Mouse (Mus musculus): ENCODE results near the gene Hnrnpab. TPM values are rescaled to one million over a fixed set of nuclear protein-coding genes. Genes with fewer than 3 reads are reported as not detected.

Hnrnpab gene
- polyA plus RNA-seq, 1 experiment from 2014 or later = 130 TPM

- H3K36me3 ChIP-seq (ENCODE audit: control insufficient read depth, insufficient read depth) = peaks cover 47% of the 10 kb centered on the region
- H3K4me1 ChIP-seq (ENCODE audit: control insufficient read depth, low read depth, low read length) = peaks cover 16% of the 10 kb centered on the region
These were observed 16.6 kb downstream of the Hnrnpab start for GRCm38 (mm10) chr11:51590002-51590401.

GRCm38 (mm10) chr11:51588833-51589232, 17.8 kb downstream of the Hnrnpab start:
- no peak overlapping the region for H3K4me3 ChIP-seq (ENCODE audit: low read depth, low read length)
- peaks cover 42% of the 10 kb centered on the region for H3K36me3 ChIP-seq (ENCODE audit: control insufficient read depth, insufficient read depth)
- 84% methylated on average over 3 of the region's 3 CpGs for WGBS (ENCODE audit: insufficient replicate concordance)
- H3K27ac ChIP-seq (ENCODE audit: low read length) = no peak overlapping the region
- H3K4me1 ChIP-seq (ENCODE audit: control insufficient read depth, low read depth, low read length) = peaks cover 20% of the 10 kb centered on the region
- no peak overlapping the region for H3K9ac ChIP-seq (ENCODE audit: low read depth, low read length)
- H3K4me2 ChIP-seq (ENCODE audit: low read depth, low read length) = no peak overlapping the region
- no peaks in the 10 kb centered on the region for H3K9me3 ChIP-seq (replicated peaks; ENCODE audit: control insufficient read depth, low read length)
- no peaks in the 10 kb centered on the region for H3K27me3 ChIP-seq (ENCODE audit: control insufficient read depth, insufficient read depth, low read depth, low read length)
- ATAC-seq (ENCODE audit: low read depth) = no peak

More at GRCm38 (mm10) chr11:51590002-51590401, 16.6 kb downstream of the Hnrnpab start:
- H3K4me3 ChIP-seq (ENCODE audit: low read depth, low read length) = no peak overlapping the region
- no peak overlapping the region for H3K4me2 ChIP-seq (ENCODE audit: low read depth, low read length)
- no peak for ATAC-seq (ENCODE audit: low read depth)
- H3K9ac ChIP-seq (ENCODE audit: low read depth, low read length) = no peak overlapping the region
- H3K27ac ChIP-seq (ENCODE audit: low read length) = no peak overlapping the region
- no peaks in the 10 kb centered on the region for H3K9me3 ChIP-seq (replicated peaks; ENCODE audit: control insufficient read depth, low read length)
- no peaks in the 10 kb centered on the region for H3K27me3 ChIP-seq (ENCODE audit: control insufficient read depth, insufficient read depth, low read depth, low read length)

GRCm38 (mm10) chr11:51587059-51587458, 19.6 kb downstream of the Hnrnpab start:
- ATAC-seq (ENCODE audit: low read depth) = no peak

GRCm38 (mm10) chr11:51586411-51586810, 20.2 kb downstream of the Hnrnpab start:
- no peaks in the 10 kb centered on the region for H3K9me3 ChIP-seq (replicated peaks; ENCODE audit: control insufficient read depth, low read length)
- no peak overlapping the region for H3K27ac ChIP-seq (ENCODE audit: low read length)
- 77% methylated on average over 13 of the region's 13 CpGs for WGBS (ENCODE audit: insufficient replicate concordance)
- no peak for ATAC-seq (ENCODE audit: low read depth)
- peaks cover 27% of the 10 kb centered on the region for H3K4me1 ChIP-seq (ENCODE audit: control insufficient read depth, low read depth, low read length)
- H3K9ac ChIP-seq (ENCODE audit: low read depth, low read length) = no peak overlapping the region
- no peak overlapping the region for H3K4me3 ChIP-seq (ENCODE audit: low read depth, low read length)
- peaks cover 24% of the 10 kb centered on the region for H3K36me3 ChIP-seq (ENCODE audit: control insufficient read depth, insufficient read depth)
- H3K27me3 ChIP-seq (ENCODE audit: control insufficient read depth, insufficient read depth, low read depth, low read length) = no peaks in the 10 kb centered on the region
- H3K4me2 ChIP-seq (ENCODE audit: low read depth, low read length) = no peak overlapping the region

More at GRCm38 (mm10) chr11:51587059-51587458, 19.6 kb downstream of the Hnrnpab start:
- Histone ChIP-seq H3K4me3 (ENCODE audit: low read depth, low read length) (no peak overlapping the region), H3K27ac (ENCODE audit: low read length) (no peak overlapping the region), H3K27me3 (ENCODE audit: control insufficient read depth, insufficient read depth, low read depth, low read length) (no peaks in the 10 kb centered on the region), H3K4me2 (ENCODE audit: low read depth, low read length) (no peak overlapping the region), H3K9me3 (replicated peaks; ENCODE audit: control insufficient read depth, low read length) (no peaks in the 10 kb centered on the region), H3K36me3 (ENCODE audit: control insufficient read depth, insufficient read depth) (peaks cover 29% of the 10 kb centered on the region), H3K4me1 (ENCODE audit: control insufficient read depth, low read depth, low read length) (peaks cover 27% of the 10 kb centered on the region), H3K9ac (ENCODE audit: low read depth, low read length) (no peak overlapping the region)
- WGBS (ENCODE audit: insufficient replicate concordance) = 73% methylated on average over 1 of the region's 1 CpGs

- Histone ChIP-seq H3K4me3 (ENCODE audit: low read depth, low read length) (peak overlapping the region; percentile 89), H3K36me3 (ENCODE audit: control insufficient read depth, insufficient read depth) (peaks cover 24% of the 10 kb centered on the region), H3K27ac (ENCODE audit: low read length) (peak overlapping the region; percentile 32; the same call in 1 of the 2 replicates), H3K4me1 (ENCODE audit: control insufficient read depth, low read depth, low read length) (peaks cover 27% of the 10 kb centered on the region), H3K4me2 (ENCODE audit: low read depth, low read length) (peak overlapping the region; percentile 93), H3K27me3 (ENCODE audit: control insufficient read depth, insufficient read depth, low read depth, low read length) (no peaks in the 10 kb centered on the region), H3K9ac (ENCODE audit: low read depth, low read length) (peak overlapping the region; percentile 92), H3K9me3 (replicated peaks; ENCODE audit: control insufficient read depth, low read length) (no peaks in the 10 kb centered on the region)
- no peak for ATAC-seq (ENCODE audit: low read depth)
- 29% methylated on average over 8 of the region's 8 CpGs for WGBS (ENCODE audit: insufficient replicate concordance)
These were observed 20.9 kb downstream of the Hnrnpab start for GRCm38 (mm10) chr11:51585608-51586252.

GRCm38 (mm10) chr11:51584431-51585248, 22.0 kb downstream of the Hnrnpab start, which contains the start of gene Phykpl:
TSS of gene Phykpl (plus strand) at chr11:51584757.
- WGBS (ENCODE audit: insufficient replicate concordance) = under 1% methylated on average over 57 of the region's 59 CpGs
- peak; percentile 91 for ATAC-seq (ENCODE audit: low read depth)
- peak within 1 kb of the TSS; percentile 93 for H3K4me2 ChIP-seq (ENCODE audit: low read depth, low read length)

GRCm38 (mm10) chr11:51584057-51584430, 22.6 kb downstream of the Hnrnpab start:
- H3K9ac ChIP-seq (ENCODE audit: low read depth, low read length) = peak overlapping the region; percentile 74
- peak overlapping the region; percentile 89 for H3K4me3 ChIP-seq (ENCODE audit: low read depth, low read length)
- H3K27me3 ChIP-seq (ENCODE audit: control insufficient read depth, insufficient read depth, low read depth, low read length) = no peaks in the 10 kb centered on the region
- H3K27ac ChIP-seq (ENCODE audit: low read length) = peak overlapping the region; percentile 94
- H3K4me2 ChIP-seq (ENCODE audit: low read depth, low read length) = peak overlapping the region; percentile 93
- 10% methylated on average over 9 of the region's 9 CpGs for WGBS (ENCODE audit: insufficient replicate concordance)
- peaks cover 27% of the 10 kb centered on the region for H3K4me1 ChIP-seq (ENCODE audit: control insufficient read depth, low read depth, low read length)
- ATAC-seq (ENCODE audit: low read depth) = peak; percentile 6
- peaks cover 18% of the 10 kb centered on the region for H3K36me3 ChIP-seq (ENCODE audit: control insufficient read depth, insufficient read depth)
- H3K9me3 ChIP-seq (replicated peaks; ENCODE audit: control insufficient read depth, low read length) = no peaks in the 10 kb centered on the region

More at GRCm38 (mm10) chr11:51584431-51585248, 22.0 kb downstream of the Hnrnpab start, which contains the start of gene Phykpl:
- Histone ChIP-seq H3K9ac (ENCODE audit: low read depth, low read length) (peak within 1 kb of the TSS; percentile 92), H3K27ac (ENCODE audit: low read length) (peak within 1 kb of the TSS; percentile 94), H3K27me3 (ENCODE audit: control insufficient read depth, insufficient read depth, low read depth, low read length) (no peaks in the 10 kb centered on the region), H3K4me1 (ENCODE audit: control insufficient read depth, low read depth, low read length) (peaks cover 27% of the 10 kb centered on the region), H3K4me3 (ENCODE audit: low read depth, low read length) (peak within 1 kb of the TSS; percentile 89), H3K36me3 (ENCODE audit: control insufficient read depth, insufficient read depth) (peaks cover 22% of the 10 kb centered on the region), H3K9me3 (replicated peaks; ENCODE audit: control insufficient read depth, low read length) (no peaks in the 10 kb centered on the region)

- H3K4me2 ChIP-seq (ENCODE audit: low read depth, low read length) = no peak overlapping the region
- ATAC-seq (ENCODE audit: low read depth) = no peak
- no peaks in the 10 kb centered on the region for H3K9me3 ChIP-seq (replicated peaks; ENCODE audit: control insufficient read depth, low read length)
- no peak overlapping the region for H3K4me3 ChIP-seq (ENCODE audit: low read depth, low read length)
- no peak overlapping the region for H3K9ac ChIP-seq (ENCODE audit: low read depth, low read length)
- 22% methylated on average over 8 of the region's 8 CpGs for WGBS (ENCODE audit: insufficient replicate concordance)
- peaks cover 8% of the 10 kb centered on the region; the same call in 1 of the 2 replicates for H3K36me3 ChIP-seq (ENCODE audit: control insufficient read depth, insufficient read depth)
- H3K27ac ChIP-seq (ENCODE audit: low read length) = no peak overlapping the region
- peaks cover 27% of the 10 kb centered on the region for H3K4me1 ChIP-seq (ENCODE audit: control insufficient read depth, low read depth, low read length)
- no peaks in the 10 kb centered on the region for H3K27me3 ChIP-seq (ENCODE audit: control insufficient read depth, insufficient read depth, low read depth, low read length)
These were observed 23.9 kb downstream of the Hnrnpab start for GRCm38 (mm10) chr11:51582713-51583112.

GRCm38 (mm10) chr11:51579024-51579423, 27.6 kb downstream of the Hnrnpab start:
- H3K27ac ChIP-seq (ENCODE audit: low read length) = no peak overlapping the region
- no peak for ATAC-seq (ENCODE audit: low read depth)

More at GRCm38 (mm10) chr11:51579024-51579423, 27.6 kb downstream of the Hnrnpab start:
- H3K4me1 ChIP-seq (ENCODE audit: control insufficient read depth, low read depth, low read length) = peaks cover 9% of the 10 kb centered on the region
- no peak overlapping the region for H3K4me2 ChIP-seq (ENCODE audit: low read depth, low read length)
- no peaks in the 10 kb centered on the region for H3K27me3 ChIP-seq (ENCODE audit: control insufficient read depth, insufficient read depth, low read depth, low read length)
- H3K9ac ChIP-seq (ENCODE audit: low read depth, low read length) = no peak overlapping the region
- H3K36me3 ChIP-seq (ENCODE audit: control insufficient read depth, insufficient read depth) = no peaks in the 10 kb centered on the region
- 37% methylated on average over 4 of the region's 4 CpGs for WGBS (ENCODE audit: insufficient replicate concordance)
- H3K4me3 ChIP-seq (ENCODE audit: low read depth, low read length) = no peak overlapping the region
- H3K9me3 ChIP-seq (replicated peaks; ENCODE audit: control insufficient read depth, low read length) = no peaks in the 10 kb centered on the region

Data from liver, embryonic 16.5 days (tissue).